Mouse (Mus musculus): ENCODE data around the gene Cenpq.

The Cenpq gene

DNA sequence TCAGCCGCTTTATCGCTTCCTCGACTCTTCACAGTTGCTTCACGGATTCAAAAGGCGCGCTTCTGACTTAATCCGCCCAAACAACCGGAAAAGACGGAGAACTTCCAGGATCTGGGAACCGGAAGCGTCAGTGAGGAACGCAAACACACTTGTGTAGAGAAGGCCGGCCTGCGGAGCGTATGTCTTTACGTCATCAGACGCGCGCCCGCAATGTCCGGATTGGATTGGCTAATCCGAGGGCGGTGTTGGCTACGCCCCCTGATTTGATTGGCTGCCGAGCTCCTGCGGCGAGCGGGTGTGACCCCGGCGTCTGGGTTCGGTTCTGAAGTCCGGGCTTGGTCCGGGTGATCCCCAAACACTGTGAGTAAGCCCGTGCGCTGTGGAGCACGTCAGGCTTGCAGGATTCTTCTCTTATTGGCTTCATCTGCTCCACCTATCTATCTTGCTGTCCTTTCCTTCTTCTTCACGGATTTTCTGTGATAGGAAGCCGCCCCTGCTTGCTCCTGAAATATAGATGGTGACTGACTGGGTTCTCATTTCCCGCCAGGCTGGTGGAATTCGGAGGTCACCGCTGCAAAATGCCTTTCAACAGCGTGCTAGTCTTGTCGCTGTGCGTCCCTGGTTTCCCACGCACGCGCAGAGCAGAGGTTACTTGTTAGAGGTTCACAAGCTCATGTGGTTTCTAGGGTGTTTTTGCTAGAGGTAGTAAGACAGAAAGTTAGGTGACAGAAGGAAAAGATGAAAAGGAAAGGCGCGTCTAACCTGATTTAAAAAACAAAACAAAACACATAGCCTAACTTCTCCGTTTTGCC is at the start of gene Cenpq, which contains the start of gene Mut:
Cenpq (minus strand) TSS at position 628 of the 812 bp plus-strand sequence.
Mut (plus strand) TSS at position 266 of the 812 bp plus-strand sequence.
- peak; percentile 94 to 98 for DNase-seq (ENCODE audit: low spot score in 2 of 2)

- no peak for DNase-seq (ENCODE audit: low spot score in 2 of 2)
These were observed 43.1 kb upstream of the Cenpq start for GRCm38 (mm10) chr17:40977914-40978313.

GRCm38 (mm10) chr17:40948518-40948917 is 13.7 kb upstream of the Cenpq start:
- DNase-seq (ENCODE audit: low spot score in 2 of 2): no peak

DNA sequence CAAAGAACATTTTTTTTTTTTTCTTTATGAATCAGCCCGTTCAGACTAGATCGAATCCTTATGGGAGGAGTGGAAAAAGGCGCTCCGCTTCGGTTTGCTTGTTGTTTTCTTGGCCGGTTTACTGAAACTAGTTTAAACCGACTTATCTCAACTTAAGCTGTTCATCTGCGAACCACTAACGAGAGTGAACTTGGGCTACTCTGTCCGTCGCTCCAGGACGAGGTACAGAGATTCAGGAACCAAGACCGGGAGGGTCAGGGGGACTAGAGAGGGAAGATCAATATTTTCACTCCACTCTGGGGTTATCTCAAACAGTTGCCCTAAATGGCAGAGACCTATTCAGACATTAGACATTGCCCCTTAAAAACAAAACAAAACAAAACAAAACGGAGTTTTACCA is 862 bp downstream of the Cenpq start:
- DNase-seq (ENCODE audit: low spot score in 2 of 2): peak in 1 of 2 experiments; percentile 27

GRCm38 (mm10) chr17:40915499-40915898 is 19.3 kb downstream of the Cenpq start:
- DNase-seq (ENCODE audit: low spot score in 2 of 2): no peak

- no peak for DNase-seq (ENCODE audit: low spot score in 2 of 2)
These were observed 20.6 kb downstream of the Cenpq start, which contains the start of gene Glyatl3 for GRCm38 (mm10) chr17:40914250-40914649. Gene Glyatl3 (minus strand): TSS chr17:40914350.

DNA sequence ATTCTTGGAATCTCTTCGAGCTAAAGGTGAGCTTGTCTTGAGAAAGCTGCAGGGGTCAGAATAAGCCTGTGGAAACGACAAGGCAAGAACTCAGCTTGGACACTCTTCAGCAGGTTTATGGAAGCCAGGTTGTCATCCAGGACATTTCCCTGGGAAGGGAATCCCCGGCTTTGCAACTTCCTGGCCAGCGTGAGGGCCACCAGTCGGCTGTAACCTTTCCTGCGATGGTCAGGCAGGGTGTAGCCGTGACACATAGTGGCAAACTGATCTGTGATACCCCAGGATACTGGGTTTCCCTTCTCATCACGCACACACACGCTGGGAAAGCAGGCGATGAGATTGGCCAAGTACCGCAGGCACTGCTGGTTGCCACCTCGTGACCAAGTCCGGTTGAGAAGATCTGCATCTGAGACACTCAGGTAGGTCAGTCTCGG is 30.1 kb downstream of the Cenpq start:
- no peak for DNase-seq (ENCODE audit: low spot score in 2 of 2)

GRCm38 (mm10) chr17:40904056-40904597 is 30.7 kb downstream of the Cenpq start:
- no peak for DNase-seq (ENCODE audit: low spot score in 2 of 2)

DNA sequence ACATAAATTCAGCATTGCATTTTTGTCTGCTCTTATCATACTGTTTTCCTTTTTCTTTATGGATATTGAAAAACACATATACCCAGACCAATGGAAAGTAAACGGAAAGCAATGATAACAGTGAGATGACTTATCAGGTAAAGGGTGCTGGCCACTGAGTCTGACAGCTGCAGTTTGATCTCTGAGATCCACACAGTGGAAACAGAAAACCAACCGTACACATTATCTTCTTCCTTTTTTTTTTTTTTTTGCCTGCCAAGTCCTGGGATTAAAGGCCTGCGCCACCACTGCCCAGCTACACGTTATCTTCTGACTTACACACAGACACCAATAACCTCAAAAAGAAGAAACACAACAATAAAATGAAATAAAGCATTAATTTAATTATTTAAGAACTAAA is 31.5 kb downstream of the Cenpq start:
- DNase-seq (ENCODE audit: low spot score in 2 of 2): no peak

DNA sequence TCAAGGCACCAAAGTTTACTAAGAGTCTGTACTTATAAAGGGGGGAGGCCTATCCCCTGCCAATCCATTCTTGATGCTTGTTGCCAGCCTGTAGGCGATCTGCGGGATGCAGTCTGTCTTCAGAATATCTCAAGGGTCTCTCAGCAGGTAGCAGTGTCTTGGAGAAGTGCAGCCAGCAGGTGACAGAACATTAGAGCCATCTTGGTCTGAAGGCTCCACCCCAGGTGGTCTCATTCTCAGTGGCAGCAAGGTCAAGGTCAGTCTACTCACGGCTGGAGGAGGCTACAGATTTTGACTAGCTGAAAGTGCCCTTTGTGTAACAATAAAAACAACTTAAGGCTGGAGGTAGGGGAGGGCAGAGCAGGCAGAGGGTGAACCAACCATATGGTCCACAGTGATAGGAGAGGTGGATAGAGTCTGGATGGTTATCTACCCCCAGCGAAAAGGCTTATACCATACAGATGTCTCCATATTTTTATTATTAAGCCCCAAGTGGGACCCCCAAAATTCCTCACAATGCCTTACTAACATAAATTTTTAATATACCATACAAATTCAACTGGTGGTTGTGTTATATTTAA is 35.0 kb downstream of the Cenpq start:
- no peak for DNase-seq (ENCODE audit: low spot score in 2 of 2)

DNA sequence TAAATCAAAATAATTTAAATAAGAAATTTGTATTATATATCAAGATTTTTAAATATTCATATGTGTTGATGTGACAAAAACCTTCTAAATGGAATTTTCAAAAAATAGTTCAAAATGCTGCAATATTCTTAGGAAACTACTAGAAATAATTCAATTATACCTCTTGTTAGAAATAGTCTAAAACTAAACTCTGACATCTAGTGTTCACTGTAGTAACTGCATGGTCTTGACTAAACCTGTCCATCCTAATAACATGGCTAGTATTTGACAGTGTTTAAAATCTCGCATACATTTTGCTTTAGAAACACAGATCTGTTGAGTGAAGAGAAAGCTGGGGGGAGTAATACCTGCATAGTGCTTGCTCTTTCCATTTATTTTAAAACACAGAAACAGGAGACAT is 38.0 kb downstream of the Cenpq start:
- no peak for DNase-seq (ENCODE audit: low spot score in 2 of 2)

DNA sequence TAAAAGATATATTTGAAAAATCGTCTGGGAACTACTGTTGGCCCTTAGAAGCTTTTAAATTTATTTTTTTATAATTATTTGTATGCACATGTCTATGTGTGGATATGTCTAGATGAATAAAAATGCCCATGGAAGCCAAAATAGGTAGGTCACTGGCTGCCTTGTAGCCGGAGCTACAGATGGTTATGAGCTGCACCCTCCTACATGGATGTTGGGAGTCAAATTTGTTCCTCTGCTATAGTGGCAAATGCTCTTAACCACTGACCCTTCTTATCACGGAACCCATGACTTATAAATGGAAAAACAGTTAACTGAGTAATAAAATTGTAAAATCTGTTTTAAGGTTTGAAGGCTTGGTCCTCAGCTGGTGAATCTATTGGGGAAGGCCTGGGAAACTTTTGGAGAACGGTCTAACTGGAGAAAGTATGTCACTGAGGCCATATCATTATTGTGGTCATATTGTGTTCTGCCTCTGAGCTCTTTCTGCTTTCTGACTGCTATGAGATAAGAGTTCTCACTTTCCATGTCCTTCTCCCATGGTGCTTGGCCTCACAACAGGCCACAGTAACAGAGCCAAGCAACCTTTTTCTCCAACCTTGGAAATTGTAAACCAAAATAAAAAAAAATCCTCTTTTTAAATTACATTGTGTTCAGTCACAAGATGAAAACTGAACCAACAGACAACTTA is 46.9 kb downstream of the Cenpq start:
- no peak for DNase-seq (ENCODE audit: low spot score in 2 of 2)

DNA sequence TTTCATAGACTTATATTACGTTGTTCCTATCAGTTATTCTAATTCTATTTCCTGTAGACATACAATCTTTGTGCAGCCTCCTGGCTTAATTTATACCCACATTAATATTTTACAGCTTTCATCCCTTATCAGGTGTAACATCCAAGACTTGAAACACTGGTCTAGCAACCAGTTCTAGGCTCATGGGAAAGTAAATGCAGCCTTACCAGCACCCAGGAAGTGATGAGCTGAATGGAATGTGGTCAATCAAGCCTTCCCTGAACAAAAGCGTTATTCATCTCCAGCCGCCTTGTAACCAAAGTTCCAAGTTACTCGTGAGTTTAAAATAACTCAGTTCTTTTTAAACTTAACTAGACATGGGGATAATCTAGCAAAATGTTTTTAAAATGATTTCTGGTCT is 49.7 kb downstream of the Cenpq start:
- DNase-seq (ENCODE audit: low spot score in 2 of 2): no peak

GRCm38 (mm10) chr17:40882172-40882571 is 52.7 kb downstream of the Cenpq start:
- no peak for DNase-seq (ENCODE audit: low spot score in 2 of 2)

GRCm38 (mm10) chr17:40879924-40880691 is 54.7 kb downstream of the Cenpq start, which contains the start of gene 9130008F23Rik:
Gene 9130008F23Rik (minus strand): TSS chr17:40880559.
- peak; percentile 39 to 56 for DNase-seq (ENCODE audit: low spot score in 2 of 2)

DNA sequence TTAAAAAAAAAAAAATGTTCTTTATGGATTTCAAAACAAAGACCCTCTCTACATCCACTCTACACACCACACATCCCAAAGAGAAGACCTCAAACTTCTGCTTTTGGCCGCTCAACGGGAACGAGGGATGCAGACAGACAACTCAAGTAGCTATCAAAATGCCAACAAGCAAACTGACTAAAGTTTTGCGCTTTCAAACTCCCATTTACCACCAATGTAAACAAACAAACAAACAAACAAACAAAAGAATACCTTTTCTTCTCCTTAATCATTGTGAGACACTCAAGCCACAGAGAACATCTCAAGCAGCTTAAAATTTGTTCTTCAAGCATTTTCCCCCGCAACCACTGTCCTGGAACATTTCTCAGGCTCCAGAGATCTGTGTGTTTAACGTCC is 55.3 kb downstream of the Cenpq start:
- DNase-seq (ENCODE audit: low spot score in 2 of 2): no peak

GRCm38 (mm10) chr17:40877741-40878140 is 57.1 kb downstream of the Cenpq start:
- no peak for DNase-seq (ENCODE audit: low spot score in 2 of 2)

GRCm38 (mm10) chr17:40875568-40875967 is 59.3 kb downstream of the Cenpq start:
- no peak for DNase-seq (ENCODE audit: low spot score in 2 of 2)

GRCm38 (mm10) chr17:40874701-40875100 is 60.1 kb downstream of the Cenpq start:
- no peak for DNase-seq (ENCODE audit: low spot score in 2 of 2)

GRCm38 (mm10) chr17:40873582-40874011 is 61.2 kb downstream of the Cenpq start:
- DNase-seq (ENCODE audit: low spot score in 2 of 2): no peak

All from spleen, postnatal 10 days (tissue).